Mouse (Mus musculus): ENCODE data around the gene Ccnk. TPM values are rescaled to one million over a fixed set of nuclear protein-coding genes. Genes with fewer than 3 reads are reported as not detected.
A peak's percentile ranks its signal among the peaks of the same experiment; 100 is the strongest.

The Ccnk gene
- polyA plus RNA-seq, 1 experiment from 2014 or later = 3.4 TPM

DNA sequence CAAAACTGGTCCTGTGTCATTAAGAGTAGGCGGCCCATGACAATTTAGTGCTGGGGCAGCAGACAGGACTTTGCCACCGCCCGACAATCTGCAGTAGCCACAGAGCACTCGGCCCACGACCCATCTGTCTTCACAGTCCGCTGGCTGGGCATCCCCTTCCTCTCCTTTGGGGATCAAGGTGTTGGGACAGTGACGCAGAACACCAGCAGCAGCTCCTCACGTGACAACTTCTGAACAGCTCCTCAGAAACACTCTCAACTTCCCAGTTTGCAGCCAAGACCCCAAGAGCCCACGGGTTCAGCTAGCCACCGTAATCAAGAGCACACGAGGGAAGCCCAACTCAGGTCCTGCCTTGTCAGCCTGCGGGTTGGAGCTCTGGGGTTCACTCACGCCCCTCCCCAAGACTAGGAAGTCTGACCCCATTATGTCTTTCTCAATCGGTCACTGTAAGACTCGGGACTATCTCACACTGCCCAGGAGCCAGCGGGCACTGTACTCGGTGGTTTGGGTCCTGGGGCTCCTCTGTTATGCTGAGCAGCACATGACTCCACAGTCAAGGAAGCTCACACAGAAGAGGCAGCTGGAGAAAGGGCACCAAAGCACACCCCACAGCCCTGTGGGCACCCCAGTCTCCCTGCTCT is 59.1 kb downstream of the Ccnk start:
- H3K9ac ChIP-seq = no peak overlapping the region
- no peak overlapping the region for H3K4me3 ChIP-seq (replicated peaks)
- ATAC-seq (ENCODE audit: insufficient number of reproducible peaks, low FRiP score, low TSS enrichment, low read depth) = no peak
- H3K4me1 ChIP-seq = peaks cover 70% of the 10 kb centered on the region
- no peak overlapping the region for H3K27ac ChIP-seq (replicated peaks)
- H3K36me3 ChIP-seq = no peaks in the 10 kb centered on the region
- WGBS = 80% methylated on average over 17 of the region's 17 CpGs
- H3K9me3 ChIP-seq (replicated peaks) = no peaks in the 10 kb centered on the region
- no peak overlapping the region for H3K4me2 ChIP-seq (replicated peaks)
- no peaks in the 10 kb centered on the region for H3K27me3 ChIP-seq

- Histone ChIP-seq H3K27me3 (no peaks in the 10 kb centered on the region), H3K36me3 (no peaks in the 10 kb centered on the region), H3K9ac (no peak overlapping the region), H3K9me3 (replicated peaks) (no peaks in the 10 kb centered on the region), H3K4me3 (replicated peaks) (no peak overlapping the region), H3K4me2 (replicated peaks) (no peak overlapping the region), H3K4me1 (peaks cover 73% of the 10 kb centered on the region), H3K27ac (replicated peaks) (no peak overlapping the region)
- WGBS = 31% methylated on average over 5 of the region's 5 CpGs
- ATAC-seq (ENCODE audit: insufficient number of reproducible peaks, low FRiP score, low TSS enrichment, low read depth) = peak; percentile 25
Observed at GRCm38 (mm10) chr12:108239441-108239840, 60.1 kb downstream of the Ccnk start.

DNA sequence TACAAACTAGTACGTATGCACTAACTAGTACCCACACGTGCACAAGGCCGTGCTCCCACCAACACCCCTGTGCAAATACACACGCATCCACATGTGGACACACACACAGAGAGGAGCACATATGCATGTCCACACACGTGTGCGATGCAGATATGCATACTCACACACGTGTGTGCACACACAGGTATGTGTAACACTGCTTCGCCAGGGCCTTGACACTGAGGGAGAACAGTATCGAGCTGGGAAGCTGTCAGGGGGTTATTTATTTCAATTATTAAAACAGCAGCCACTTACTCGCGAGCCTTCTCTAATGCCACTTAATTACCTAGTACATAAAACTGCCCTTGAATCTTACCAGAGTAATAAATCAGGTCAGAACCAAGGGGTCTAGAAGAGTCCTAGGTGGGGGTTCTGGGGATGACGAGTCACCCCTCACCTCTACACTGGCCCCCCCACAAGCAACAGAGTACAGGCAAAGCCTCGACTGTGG is 61.1 kb downstream of the Ccnk start:
- no peak overlapping the region for H3K9ac ChIP-seq
- 70% methylated on average over 13 of the region's 13 CpGs for WGBS
- no peaks in the 10 kb centered on the region for H3K36me3 ChIP-seq
- no peak overlapping the region for H3K4me3 ChIP-seq (replicated peaks)
- H3K27ac ChIP-seq (replicated peaks) = no peak overlapping the region
- no peaks in the 10 kb centered on the region for H3K27me3 ChIP-seq
- H3K9me3 ChIP-seq (replicated peaks) = no peaks in the 10 kb centered on the region
- no peak for ATAC-seq (ENCODE audit: insufficient number of reproducible peaks, low FRiP score, low TSS enrichment, low read depth)
- peaks cover 75% of the 10 kb centered on the region for H3K4me1 ChIP-seq
- no peak overlapping the region for H3K4me2 ChIP-seq (replicated peaks)

- Histone ChIP-seq H3K9me3 (replicated peaks) (no peaks in the 10 kb centered on the region), H3K4me1 (peaks cover 74% of the 10 kb centered on the region), H3K9ac (no peak overlapping the region), H3K36me3 (no peaks in the 10 kb centered on the region), H3K27ac (replicated peaks) (no peak overlapping the region), H3K4me3 (replicated peaks) (no peak overlapping the region), H3K4me2 (replicated peaks) (no peak overlapping the region), H3K27me3 (no peaks in the 10 kb centered on the region)
- no peak for ATAC-seq (ENCODE audit: insufficient number of reproducible peaks, low FRiP score, low TSS enrichment, low read depth)
- WGBS = 44% methylated on average over 21 of the region's 21 CpGs
Observed at GRCm38 (mm10) chr12:108240953-108241588, 61.7 kb downstream of the Ccnk start.

- H3K27me3 ChIP-seq = no peaks in the 10 kb centered on the region
- no peak overlapping the region for H3K4me3 ChIP-seq (replicated peaks)
- no peak overlapping the region for H3K4me2 ChIP-seq (replicated peaks)
- H3K27ac ChIP-seq (replicated peaks) = no peak overlapping the region
- H3K9ac ChIP-seq = no peak overlapping the region
- no peak for ATAC-seq (ENCODE audit: insufficient number of reproducible peaks, low FRiP score, low TSS enrichment, low read depth)
- H3K9me3 ChIP-seq (replicated peaks) = no peaks in the 10 kb centered on the region
- H3K4me1 ChIP-seq = peaks cover 74% of the 10 kb centered on the region
- WGBS = 64% methylated on average over 6 of the region's 6 CpGs
- H3K36me3 ChIP-seq = no peaks in the 10 kb centered on the region
Observed at GRCm38 (mm10) chr12:108241626-108242025, 62.2 kb downstream of the Ccnk start.

DNA sequence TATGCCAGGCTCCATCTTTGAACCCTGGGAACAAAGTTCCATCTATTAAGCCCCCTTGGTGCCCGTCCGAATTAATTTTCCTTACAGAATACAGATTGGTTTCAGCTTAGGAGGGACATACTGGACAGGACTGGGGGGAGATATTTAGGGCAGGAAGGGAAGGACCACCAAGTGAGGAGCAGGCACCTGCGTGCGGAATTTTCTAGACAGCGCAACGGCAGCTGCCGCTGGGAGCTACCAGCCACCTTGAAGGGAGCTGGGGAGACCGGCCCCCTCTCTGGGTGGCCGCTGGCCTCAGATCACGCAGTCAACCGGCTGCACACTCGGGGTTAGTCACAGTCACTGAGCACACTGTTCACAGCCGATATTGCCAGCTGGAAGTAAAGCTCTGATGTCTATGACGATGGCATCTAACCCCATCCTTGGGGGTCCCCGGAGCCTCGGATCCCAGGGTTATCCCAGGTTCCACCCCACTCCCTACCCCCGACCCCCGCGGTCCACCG is 62.9 kb downstream of the Ccnk start:
- no peaks in the 10 kb centered on the region for H3K27me3 ChIP-seq
- H3K4me3 ChIP-seq (replicated peaks) = no peak overlapping the region
- H3K4me2 ChIP-seq (replicated peaks) = no peak overlapping the region
- no peak for ATAC-seq (ENCODE audit: insufficient number of reproducible peaks, low FRiP score, low TSS enrichment, low read depth)
- no peaks in the 10 kb centered on the region for H3K9me3 ChIP-seq (replicated peaks)
- no peak overlapping the region for H3K9ac ChIP-seq
- no peak overlapping the region for H3K27ac ChIP-seq (replicated peaks)
- H3K4me1 ChIP-seq = peaks cover 67% of the 10 kb centered on the region
- no peaks in the 10 kb centered on the region for H3K36me3 ChIP-seq
- 80% methylated on average over 20 of the region's 20 CpGs for WGBS

GRCm38 (mm10) chr12:108244778-108245177 is 65.4 kb downstream of the Ccnk start:
- no peak overlapping the region for H3K9ac ChIP-seq
- H3K27ac ChIP-seq (replicated peaks) = no peak overlapping the region
- peaks cover 50% of the 10 kb centered on the region for H3K4me1 ChIP-seq
- WGBS = 9% methylated on average over 8 of the region's 8 CpGs
- peak; percentile 35; the same call in 1 of the 2 replicates for ATAC-seq (ENCODE audit: insufficient number of reproducible peaks, low FRiP score, low TSS enrichment, low read depth)
- no peaks in the 10 kb centered on the region for H3K9me3 ChIP-seq (replicated peaks)
- no peak overlapping the region for H3K4me2 ChIP-seq (replicated peaks)
- no peaks in the 10 kb centered on the region for H3K27me3 ChIP-seq
- no peak overlapping the region for H3K4me3 ChIP-seq (replicated peaks)
- H3K36me3 ChIP-seq = no peaks in the 10 kb centered on the region

- WGBS = 41% methylated on average over 9 of the region's 9 CpGs
- no peak overlapping the region for H3K9ac ChIP-seq
- peaks cover 48% of the 10 kb centered on the region for H3K4me1 ChIP-seq
- no peaks in the 10 kb centered on the region for H3K36me3 ChIP-seq
- no peak for ATAC-seq (ENCODE audit: insufficient number of reproducible peaks, low FRiP score, low TSS enrichment, low read depth)
- H3K27me3 ChIP-seq = no peaks in the 10 kb centered on the region
- H3K4me2 ChIP-seq (replicated peaks) = no peak overlapping the region
- H3K27ac ChIP-seq (replicated peaks) = no peak overlapping the region
- H3K9me3 ChIP-seq (replicated peaks) = no peaks in the 10 kb centered on the region
- H3K4me3 ChIP-seq (replicated peaks) = no peak overlapping the region
Observed at GRCm38 (mm10) chr12:108245579-108245978, 66.2 kb downstream of the Ccnk start.

DNA sequence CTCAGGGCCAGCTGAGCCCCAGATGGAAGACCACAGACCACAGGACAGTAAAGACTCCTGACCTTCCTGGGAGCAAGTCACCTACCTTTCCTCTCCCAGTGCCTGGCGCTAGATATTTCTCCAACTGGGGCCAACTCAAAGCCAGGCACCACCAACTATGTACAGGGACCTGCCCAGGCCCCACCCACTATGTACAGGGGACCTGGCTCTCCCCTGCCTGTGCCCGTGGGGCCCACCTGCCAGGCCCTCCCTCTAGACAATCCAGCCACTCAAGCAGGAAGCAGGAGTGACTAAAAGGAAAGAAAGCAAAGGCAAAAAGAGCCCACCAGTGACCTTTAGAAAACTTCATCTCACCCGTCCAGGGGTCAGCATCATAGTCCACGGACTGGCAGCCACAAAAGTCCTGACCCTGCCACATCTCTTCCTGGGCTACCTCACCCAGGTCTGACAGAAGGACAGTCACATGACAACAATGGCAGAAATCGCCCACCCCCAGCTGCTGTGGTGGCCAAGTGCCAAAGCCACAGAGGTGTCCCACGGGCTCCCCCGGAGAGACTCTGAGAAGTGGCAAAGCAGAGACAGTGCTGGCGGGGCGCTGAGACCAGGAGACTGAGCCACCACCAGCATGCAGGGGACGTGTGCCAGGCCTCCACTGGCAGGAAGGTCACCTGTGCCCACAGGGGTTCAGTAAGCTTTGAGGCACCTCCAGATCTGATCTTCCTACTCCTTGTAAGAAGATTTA is 67.6 kb downstream of the Ccnk start:
- peaks cover 39% of the 10 kb centered on the region for H3K4me1 ChIP-seq
- WGBS = 83% methylated on average over 10 of the region's 10 CpGs

DNA sequence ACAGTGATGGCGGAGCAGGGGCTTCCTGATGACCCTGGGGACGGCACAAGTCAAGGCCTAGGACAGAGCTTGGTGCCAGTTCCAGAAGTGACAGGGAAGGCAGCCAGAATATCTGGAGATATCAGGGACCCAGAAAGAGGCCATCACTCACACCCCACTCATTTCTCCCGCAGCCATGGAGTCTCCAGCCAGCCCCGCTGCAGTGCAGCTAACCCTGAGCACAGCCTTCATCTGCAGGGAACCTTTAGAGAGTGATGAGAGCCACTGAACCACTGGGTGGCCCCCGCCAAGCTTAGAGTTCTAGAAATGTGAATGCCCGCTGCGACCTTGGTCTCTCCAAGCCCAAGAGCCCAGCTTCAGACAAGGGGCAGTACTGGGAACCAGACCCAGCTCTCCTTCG is 69.6 kb downstream of the Ccnk start:
- no peaks in the 10 kb centered on the region for H3K9me3 ChIP-seq (replicated peaks)
- peaks cover 51% of the 10 kb centered on the region for H3K4me1 ChIP-seq
- H3K27me3 ChIP-seq = no peaks in the 10 kb centered on the region
- no peak overlapping the region for H3K27ac ChIP-seq (replicated peaks)
- no peak for ATAC-seq (ENCODE audit: insufficient number of reproducible peaks, low FRiP score, low TSS enrichment, low read depth)
- H3K36me3 ChIP-seq = no peaks in the 10 kb centered on the region
- 97% methylated on average over 8 of the region's 8 CpGs for WGBS
- H3K4me3 ChIP-seq (replicated peaks) = no peak overlapping the region
- H3K4me2 ChIP-seq (replicated peaks) = no peak overlapping the region
- H3K9ac ChIP-seq = no peak overlapping the region

More for the DNA sequence above, 67.6 kb downstream of the Ccnk start:
- H3K9ac ChIP-seq = no peak overlapping the region
- no peak overlapping the region for H3K27ac ChIP-seq (replicated peaks)
- H3K4me2 ChIP-seq (replicated peaks) = no peak overlapping the region
- ATAC-seq (ENCODE audit: insufficient number of reproducible peaks, low FRiP score, low TSS enrichment, low read depth) = no peak
- no peaks in the 10 kb centered on the region for H3K27me3 ChIP-seq
- no peak overlapping the region for H3K4me3 ChIP-seq (replicated peaks)
- H3K9me3 ChIP-seq (replicated peaks) = no peaks in the 10 kb centered on the region
- no peaks in the 10 kb centered on the region for H3K36me3 ChIP-seq

DNA sequence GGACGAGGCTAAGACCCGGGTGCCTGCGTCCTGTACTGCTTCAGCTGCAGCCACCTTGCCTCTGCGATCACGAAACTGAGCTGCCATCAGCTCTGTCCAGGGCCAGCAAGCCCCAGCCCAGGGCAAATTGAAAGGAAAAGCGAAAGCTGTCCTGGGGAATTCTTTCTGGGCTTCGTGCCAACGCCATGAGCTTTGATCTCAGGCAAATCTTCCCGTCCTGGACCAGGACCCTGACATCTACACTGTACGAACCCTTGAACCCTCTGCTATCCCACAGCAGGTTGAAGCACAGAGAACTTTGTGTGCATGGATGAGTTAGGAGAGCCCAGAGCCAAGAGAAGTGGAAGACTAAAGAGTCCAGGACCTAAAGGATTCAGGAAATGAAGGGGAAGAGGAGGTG is 70.1 kb downstream of the Ccnk start:
- no peaks in the 10 kb centered on the region for H3K36me3 ChIP-seq
- peaks cover 46% of the 10 kb centered on the region for H3K4me1 ChIP-seq
- no peak for ATAC-seq (ENCODE audit: insufficient number of reproducible peaks, low FRiP score, low TSS enrichment, low read depth)
- no peaks in the 10 kb centered on the region for H3K9me3 ChIP-seq (replicated peaks)
- no peaks in the 10 kb centered on the region for H3K27me3 ChIP-seq
- H3K4me3 ChIP-seq (replicated peaks) = no peak overlapping the region
- no peak overlapping the region for H3K9ac ChIP-seq
- WGBS = 61% methylated on average over 10 of the region's 10 CpGs
- H3K4me2 ChIP-seq (replicated peaks) = no peak overlapping the region
- H3K27ac ChIP-seq (replicated peaks) = no peak overlapping the region
